Mouse (Mus musculus) erythroblast, embryonic 14.5 days (primary cell): ENCODE results near the gene Tie1.

Experiments used
- GATA1 ChIP-seq: IDR thresholded peaks from 2 replicates; pipeline ENCODE4 v1.6.1; 2012; ENCODE audit warnings: low read length, inconsistent platforms, mixed read lengths
- TAL1 ChIP-seq: IDR thresholded peaks from 3 replicates; pipeline ENCODE4 v1.6.1; 2012; ENCODE audit warnings: low read length, inconsistent platforms, mixed read lengths

- TF ChIP-seq TAL1: no peak
- no peak for TF ChIP-seq GATA1
Measured at GRCm38 (mm10) chr4:118533156-118533555, 43.3 kb upstream of the Tie1 start.
